Mouse (Mus musculus) heart, postnatal 36 days (tissue): ENCODE results near the gene Zwilch. TPM values are rescaled to one million over a fixed set of nuclear protein-coding genes. Genes with fewer than 3 reads are reported as not detected.
"Not testable (repeated sequence)": the region's sequence is repeated elsewhere in the genome, so short reads cannot be mapped to it uniquely, and the experiment has no call there.

Experiments used
- DNase-seq, 2 experiments: peaks; one replicate each; pipeline ENCODE4 v3.0.0; 2021 to 2022
- intact Hi-C: fragments of 180-260 bp; cut with DNase I; formaldehyde crosslinking; loops from one replicate; pipeline ENCODE4 v1.15.1; 2025
- total RNA-seq, 2 experiments: library from RNA; stranded (reverse); gene quantifications; 2 replicates each; pipeline ENCODE4 v1.2.3; 2021

Gene Zwilch
- total RNA-seq, 2 experiments from 2014 or later, result 0.61 to 0.79 TPM

DNA sequence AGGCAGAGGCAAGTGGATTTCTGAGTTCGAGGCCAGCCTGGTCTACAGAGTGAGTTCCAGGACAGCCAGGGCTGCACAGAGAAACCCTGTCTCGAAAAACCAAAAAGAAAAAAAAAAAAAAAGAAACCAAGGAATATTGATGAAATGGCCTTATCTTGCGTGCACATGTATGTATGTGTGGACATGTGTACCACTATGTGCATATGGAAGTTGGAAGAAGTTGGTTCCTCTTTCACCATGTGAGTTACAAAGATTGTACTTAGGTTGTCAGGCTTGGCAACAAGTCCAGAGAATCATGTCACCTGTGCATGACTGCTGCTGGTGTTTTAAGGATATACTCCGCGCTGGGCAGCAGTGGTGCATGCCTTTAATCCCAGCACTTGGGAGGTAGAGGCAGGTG lies 10.4 kb upstream of the Zwilch start:
- DNase-seq, intact Hi-C loops: not testable (repeated sequence)

DNA sequence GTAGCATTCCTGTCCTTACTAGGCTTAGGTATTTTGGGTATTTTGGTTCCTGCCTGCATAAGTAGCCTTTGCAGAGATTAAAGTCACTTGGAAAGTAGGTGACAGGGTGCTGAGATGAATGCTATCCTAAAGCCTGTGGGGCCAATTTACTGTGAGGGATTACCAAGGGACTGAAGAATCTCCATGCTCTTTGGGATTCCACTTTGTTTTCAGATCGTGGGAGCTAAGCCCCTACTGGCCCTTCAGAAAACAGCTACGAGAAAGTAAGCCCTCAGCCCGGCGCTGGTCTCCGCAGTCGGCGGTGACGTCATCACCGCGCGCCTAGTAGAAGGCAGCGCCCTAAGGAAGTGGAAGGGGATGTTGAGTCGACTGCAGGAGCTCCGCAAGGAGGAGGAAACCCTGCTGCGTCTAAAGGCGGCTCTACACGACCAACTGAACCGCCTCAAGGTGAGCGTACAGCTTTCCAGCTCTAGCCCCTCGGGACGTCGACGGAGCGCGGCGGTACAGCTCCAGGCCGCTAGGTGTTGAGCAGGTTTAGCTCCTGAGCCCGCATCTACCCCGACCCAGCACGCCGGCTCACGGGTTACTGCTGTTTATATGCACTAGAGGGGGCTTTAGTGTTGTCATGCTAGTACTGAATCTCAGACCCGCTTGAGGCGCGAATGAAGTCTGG lies 6.2 kb upstream of the Zwilch start, which contains the start of gene Snapc5:
Snapc5 (plus strand) TSS at position 301 of the 673 bp plus-strand sequence.
- peak; percentile 88 to 91 for DNase-seq
- intact Hi-C loops, result loop anchor here (1.0 to 5.0 kb wide), 2 partner anchors 74 to 93 kb away; partner anchors contain the start of gene Map2k1

GRCm38 (mm10) chr9:64178610-64178973 lies 5.7 kb upstream of the Zwilch start:
- intact Hi-C loops, result loop anchor here (5.0 kb wide), 1 partner anchor 94 kb away; no protein-coding TSS in a partner anchor
- no peak for DNase-seq

GRCm38 (mm10) chr9:64175378-64175777 lies 2.5 kb upstream of the Zwilch start:
- intact Hi-C loops, result loop anchor here (5.0 kb wide), 1 partner anchor 97 kb away; no protein-coding TSS in a partner anchor

GRCm38 (mm10) chr9:64174766-64175165 lies 1.9 kb upstream of the Zwilch start:
- DNase-seq, result no peak
- intact Hi-C loops, result loop anchor here (5.0 kb wide), 1 partner anchor 98 kb away; no protein-coding TSS in a partner anchor

More at GRCm38 (mm10) chr9:64175378-64175777, 2.5 kb upstream of the Zwilch start:
- no peak for DNase-seq

DNA sequence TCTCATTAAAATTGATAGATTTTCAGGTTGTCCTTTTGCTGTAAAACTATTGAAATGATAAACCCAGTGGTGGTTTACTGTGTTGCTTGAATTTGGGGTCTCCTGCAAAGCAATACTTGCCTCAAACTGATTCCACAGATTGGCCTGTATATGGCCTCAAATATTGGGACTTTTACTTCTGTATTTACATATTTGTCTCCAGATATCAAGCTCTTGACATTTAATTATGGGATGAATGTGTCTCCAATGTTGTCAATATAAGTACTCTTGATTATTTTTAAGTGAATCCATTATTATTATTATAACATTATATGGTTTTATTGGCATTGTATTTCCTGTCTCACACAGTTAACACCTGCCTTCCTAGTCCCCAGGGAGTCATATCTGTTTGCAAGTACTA lies 1.4 kb upstream of the Zwilch start:
- DNase-seq, result no peak
- intact Hi-C loops, result no loop called here

DNA sequence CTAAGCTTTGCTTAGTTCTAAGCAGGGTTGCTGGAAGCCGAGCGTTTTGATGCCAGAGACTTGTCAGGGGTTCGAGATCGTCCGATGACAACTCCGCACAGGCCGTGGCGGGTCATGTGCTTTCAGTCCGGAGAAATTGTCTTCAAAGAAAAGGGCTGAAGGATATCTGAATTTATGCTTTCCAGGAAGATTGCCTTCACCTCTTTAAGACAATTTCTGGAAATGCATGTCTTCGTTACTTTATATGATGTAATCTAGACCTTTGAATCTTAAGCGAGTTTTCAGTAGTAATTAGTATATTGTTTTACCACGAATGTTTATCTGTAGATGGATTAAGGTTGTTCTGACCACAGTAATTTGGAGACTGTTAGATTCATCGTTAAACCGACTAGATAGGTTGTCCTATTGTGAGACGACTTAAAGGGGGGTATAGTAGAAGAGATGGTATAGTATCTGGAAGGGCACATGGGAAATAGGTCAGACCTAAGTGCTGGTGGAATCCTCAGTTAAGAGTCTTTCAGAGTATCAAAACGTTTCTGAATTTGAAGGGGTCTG lies 839 bp upstream of the Zwilch start:
- intact Hi-C loops, result no loop called here

GRCm38 (mm10) chr9:64172145-64172815 lies 624 bp downstream of the Zwilch start:
- intact Hi-C loops, result no loop called here

More for the DNA sequence above, 839 bp upstream of the Zwilch start:
- DNase-seq, result no peak

DNA sequence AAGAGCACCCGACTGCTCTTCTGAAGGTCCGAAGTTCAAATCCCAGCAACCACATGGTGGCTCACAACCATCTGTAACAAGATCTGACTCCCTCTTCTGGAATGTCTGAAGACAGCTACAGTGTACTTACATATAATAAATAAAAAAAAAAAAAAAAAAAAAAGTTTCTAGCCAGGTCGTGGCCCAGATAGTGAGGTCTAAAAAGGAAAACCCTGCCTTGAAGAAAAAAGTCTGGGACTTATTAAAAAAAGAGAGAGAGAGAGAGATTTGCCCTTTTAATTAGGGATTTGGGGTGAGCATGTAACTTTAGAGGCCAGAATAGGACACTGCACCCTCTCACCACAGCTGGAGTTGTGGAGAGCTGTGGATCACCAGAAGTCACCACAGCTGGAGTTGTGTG lies 2.9 kb downstream of the Zwilch start:
- intact Hi-C loops, DNase-seq: not testable (repeated sequence)

More at GRCm38 (mm10) chr9:64172145-64172815, 624 bp downstream of the Zwilch start:
- no peak for DNase-seq

- no peak for DNase-seq
- intact Hi-C loops, result no loop called here
Measured at GRCm38 (mm10) chr9:64160471-64160870, 12.4 kb downstream of the Zwilch start.

- DNase-seq, result no peak
- intact Hi-C loops, result no loop called here
Measured at GRCm38 (mm10) chr9:64156641-64157040, 16.3 kb downstream of the Zwilch start.

DNA sequence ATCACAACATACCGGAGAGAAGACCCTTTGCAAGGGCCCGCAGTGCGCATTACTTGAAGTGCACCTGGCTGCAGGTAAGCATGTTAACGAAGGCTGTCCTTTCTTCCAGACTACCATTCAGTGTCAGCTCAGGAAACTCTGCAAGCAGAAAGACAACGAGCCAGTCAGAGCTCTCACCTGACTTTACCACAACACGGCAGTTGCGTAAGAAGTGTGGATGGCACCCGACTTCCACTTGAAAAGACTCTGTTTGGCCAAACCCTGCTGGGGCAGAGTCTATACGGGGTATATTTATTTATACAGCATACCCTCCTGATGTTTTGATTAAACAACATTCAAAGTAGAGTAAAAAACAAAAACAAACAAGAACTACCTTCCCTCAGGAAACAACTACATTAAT lies 33.0 kb downstream of the Zwilch start:
- DNase-seq, result no peak
- intact Hi-C loops, result loop anchor here (2.0 to 5.0 kb wide), 2 partner anchors 112 to 133 kb away; partner anchors contain the start of gene Map2k1

- DNase-seq, result peak; percentile 59 to 71
- intact Hi-C loops, result loop anchor here (2.0 to 5.0 kb wide), 2 partner anchors 113 to 134 kb away; partner anchors contain the start of gene Map2k1
Measured at GRCm38 (mm10) chr9:64138896-64139295, 34.0 kb downstream of the Zwilch start.

GRCm38 (mm10) chr9:64131623-64132022 lies 41.3 kb downstream of the Zwilch start:
- intact Hi-C loops, result no loop called here
- no peak for DNase-seq

- intact Hi-C loops, result no loop called here
- DNase-seq, result no peak
Measured at GRCm38 (mm10) chr9:64126121-64126520, 46.8 kb downstream of the Zwilch start.

- DNase-seq, result no peak
- intact Hi-C loops, result no loop called here
Measured at GRCm38 (mm10) chr9:64125307-64125706, 47.6 kb downstream of the Zwilch start.

GRCm38 (mm10) chr9:64124846-64125245 lies 48.1 kb downstream of the Zwilch start:
- DNase-seq, intact Hi-C loops: not testable (repeated sequence)

DNA sequence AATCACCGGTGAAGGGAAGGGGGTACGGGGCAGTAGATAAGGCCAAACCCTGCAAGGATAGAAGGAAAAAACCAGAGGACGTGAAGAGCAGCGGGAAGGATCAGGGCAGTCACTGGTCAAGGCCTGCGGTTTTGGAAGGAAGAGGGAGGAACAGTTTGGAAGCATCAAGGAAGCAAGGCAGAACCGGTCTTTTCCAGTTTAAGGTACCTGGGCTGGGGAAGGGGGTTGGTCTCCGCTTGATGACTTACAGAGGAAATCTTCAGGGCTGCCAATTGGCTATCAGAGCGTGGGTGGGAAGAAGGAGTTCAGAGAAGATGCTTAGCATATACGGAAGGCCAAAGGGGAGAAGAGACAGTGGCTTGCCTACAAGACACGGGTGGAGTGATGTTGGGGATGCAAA lies 50.3 kb downstream of the Zwilch start:
- no peak for DNase-seq
- intact Hi-C loops, result no loop called here

GRCm38 (mm10) chr9:64120584-64121277 lies 52.2 kb downstream of the Zwilch start:
- no peak for DNase-seq
- intact Hi-C loops, result no loop called here

- intact Hi-C loops, result no loop called here
- peak; percentile 18 to 53 for DNase-seq
Measured at GRCm38 (mm10) chr9:64119898-64120297, 53.0 kb downstream of the Zwilch start.

DNA sequence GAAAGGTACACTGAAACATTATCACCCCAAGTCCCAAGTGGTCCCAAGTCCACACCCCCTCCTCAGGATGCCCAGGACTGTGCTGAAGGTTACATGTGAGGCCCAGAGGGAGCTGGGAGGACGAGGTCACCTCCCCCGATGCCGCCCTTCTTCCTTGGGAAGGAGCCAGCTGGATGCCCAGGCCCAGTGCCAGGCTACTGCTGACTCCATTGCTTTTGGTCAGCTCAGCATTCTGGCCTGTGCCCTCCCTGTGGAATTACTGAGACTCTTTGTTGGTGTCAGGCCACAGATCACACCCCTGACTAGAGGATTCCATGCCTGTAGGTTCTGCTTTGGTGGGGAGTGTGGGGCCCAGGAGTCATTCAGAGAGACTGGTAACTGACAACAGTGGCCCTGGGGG lies 56.0 kb downstream of the Zwilch start, which contains the start of gene Lctl:
Lctl (plus strand) TSS at position 272 of the 400 bp plus-strand sequence.
- no peak for DNase-seq
- intact Hi-C loops, result no loop called here
